Mouse (Mus musculus) retina, postnatal 7 days (tissue): ENCODE measurements around the gene Fam207a.
A peak's percentile ranks its signal among the peaks of the same experiment; 100 is the strongest.

Experiments
- DNase-seq: peaks from one replicate; pipeline ENCODE4 v3.0.0-alpha.2; 2012; ENCODE audit warnings: low read depth, low spot score

Gene Fam207a

GRCm38 (mm10) chr10:77531026-77532019 lies 15.7 kb upstream of the Fam207a start:
- DNase-seq = no peak

DNA sequence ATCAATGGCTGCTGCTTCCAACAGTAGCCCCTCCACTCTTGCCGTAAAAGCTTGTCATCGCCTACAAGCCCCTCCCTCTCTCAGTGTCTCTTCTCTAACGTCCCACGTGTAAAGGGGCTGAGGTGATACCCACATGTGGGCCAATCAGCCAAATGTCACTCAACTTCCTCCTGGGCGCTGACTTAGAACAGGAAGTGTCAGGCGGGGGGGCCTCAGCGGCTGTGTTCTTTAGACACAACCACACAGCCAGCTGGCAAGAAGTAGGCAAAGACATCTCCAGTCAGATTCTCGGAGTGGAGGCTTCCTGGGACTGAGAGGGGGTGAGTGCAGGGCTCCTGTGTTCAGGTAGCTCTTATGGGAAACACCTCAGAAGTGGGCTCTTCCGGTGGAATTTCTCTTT lies 14.6 kb upstream of the Fam207a start, which contains the start of gene Itgb2:
Gene Itgb2, plus strand, starts transcription at position 113 of the 400 bp plus-strand sequence.
- no peak for DNase-seq

- DNase-seq = no peak
These were observed 13.0 kb upstream of the Fam207a start for GRCm38 (mm10) chr10:77528634-77529033.

DNA sequence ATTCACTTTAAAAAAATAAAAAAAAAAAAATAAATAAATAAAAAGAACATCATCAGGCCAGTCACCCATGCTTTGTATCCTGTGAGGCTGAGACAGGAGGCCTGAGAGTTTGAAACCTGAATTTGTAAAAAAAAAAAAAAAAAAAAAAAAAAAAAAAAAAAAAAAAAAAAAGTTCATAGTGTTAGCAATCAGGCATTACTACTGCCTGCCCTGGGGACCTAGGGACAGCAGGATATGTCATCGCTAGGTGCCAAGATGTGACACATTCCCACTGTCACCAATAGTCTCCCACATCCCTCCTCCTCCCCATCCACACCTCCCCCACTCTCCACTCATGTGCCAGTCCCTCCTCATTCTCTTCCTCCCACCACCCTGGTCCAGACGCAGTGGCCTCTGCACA lies 10.9 kb upstream of the Fam207a start:
- no peak for DNase-seq

DNA sequence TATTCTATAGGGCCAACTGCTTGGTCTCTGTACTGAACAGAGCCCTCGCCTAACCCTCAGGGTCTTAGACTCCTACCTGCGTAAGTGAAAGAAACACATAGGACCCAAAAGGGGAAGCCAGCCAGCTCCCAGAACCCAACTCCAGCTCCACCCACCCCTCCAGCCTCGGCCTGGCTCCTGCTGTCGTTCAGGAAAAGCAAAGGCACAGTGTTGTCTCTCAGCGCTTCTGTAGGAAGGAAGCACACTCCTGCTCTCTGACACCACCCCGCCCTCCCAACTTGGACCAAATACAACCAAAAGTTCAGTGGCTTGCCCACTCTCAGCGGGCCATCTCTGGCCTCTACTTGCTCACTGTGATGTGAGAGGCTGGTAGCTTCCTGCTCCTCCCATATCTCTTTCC lies 7.7 kb upstream of the Fam207a start:
- no peak for DNase-seq

- DNase-seq = no peak
These were observed 7.2 kb upstream of the Fam207a start for GRCm38 (mm10) chr10:77522746-77523145.

GRCm38 (mm10) chr10:77522021-77522731 lies 6.6 kb upstream of the Fam207a start:
- DNase-seq = no peak

- no peak for DNase-seq
These were observed 4.9 kb upstream of the Fam207a start for GRCm38 (mm10) chr10:77520497-77520896.

- DNase-seq = no peak
These were observed 3.6 kb upstream of the Fam207a start for GRCm38 (mm10) chr10:77519191-77519590.

DNA sequence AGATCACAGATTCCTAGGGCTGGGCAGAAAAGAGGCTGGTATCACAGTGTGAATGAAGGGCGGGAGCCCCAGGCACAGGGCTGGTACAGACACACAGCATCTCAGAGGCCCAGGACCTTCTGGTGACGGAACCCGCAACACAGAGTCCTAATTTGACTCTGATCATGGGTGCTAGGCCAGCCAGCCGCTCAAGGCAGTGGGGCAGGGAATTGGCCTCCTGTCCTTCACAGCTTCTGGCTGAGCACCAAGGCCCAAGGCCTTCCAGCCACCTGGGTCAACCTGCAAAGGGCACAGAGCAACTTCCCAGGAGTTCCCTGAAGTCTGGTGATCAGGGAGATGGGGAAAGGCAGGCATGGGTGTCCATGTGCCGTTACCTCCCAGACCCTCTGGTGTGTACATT lies 2.2 kb upstream of the Fam207a start:
- DNase-seq = no peak

GRCm38 (mm10) chr10:77517066-77517620 lies 1.6 kb upstream of the Fam207a start:
- peak; percentile 39 for DNase-seq

GRCm38 (mm10) chr10:77516379-77516951 lies 880 bp upstream of the Fam207a start:
- DNase-seq = no peak

GRCm38 (mm10) chr10:77510225-77510982 lies 5.2 kb downstream of the Fam207a start:
- no peak for DNase-seq

DNA sequence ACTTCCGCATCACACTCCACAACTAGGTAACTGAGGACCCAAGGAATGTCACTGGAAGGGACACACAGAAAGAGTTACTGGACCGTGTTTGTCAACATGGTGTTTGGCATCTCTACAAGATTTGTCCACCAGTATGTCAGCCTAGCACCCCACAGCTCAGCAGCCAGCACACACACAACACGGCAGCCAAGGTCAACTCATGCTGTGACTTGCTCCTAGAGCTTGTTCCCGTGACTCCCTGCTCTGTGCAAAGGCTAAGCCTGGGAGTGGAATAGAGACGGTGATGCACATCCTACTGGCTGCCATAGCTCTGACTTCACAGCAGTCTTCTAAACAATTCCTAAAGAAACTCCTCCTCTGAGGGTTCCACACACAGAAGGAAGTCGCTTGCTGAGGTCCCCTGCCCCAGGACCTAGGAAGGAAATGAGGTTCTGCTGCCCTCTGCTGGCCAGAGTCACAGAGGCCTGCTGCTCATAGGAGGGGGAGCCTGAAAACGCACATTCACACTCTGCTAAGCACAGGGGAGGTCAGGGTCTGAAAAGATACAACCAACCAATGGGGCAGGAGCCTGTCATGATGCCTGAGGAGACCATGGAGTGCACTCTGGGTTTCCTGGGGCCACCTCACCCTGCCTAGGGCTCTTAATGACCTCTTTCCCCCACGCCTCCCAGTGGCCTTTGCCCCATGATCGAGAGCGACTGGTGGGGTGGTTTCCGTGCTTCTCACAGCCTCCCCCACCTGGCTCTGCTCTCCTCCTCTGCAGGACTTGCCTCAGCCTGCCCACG lies 6.0 kb downstream of the Fam207a start:
- DNase-seq = peak; percentile 78

- DNase-seq = no peak
These were observed 6.8 kb downstream of the Fam207a start for GRCm38 (mm10) chr10:77508744-77509143.

- DNase-seq = no peak
These were observed 7.8 kb downstream of the Fam207a start for GRCm38 (mm10) chr10:77507779-77508178.

DNA sequence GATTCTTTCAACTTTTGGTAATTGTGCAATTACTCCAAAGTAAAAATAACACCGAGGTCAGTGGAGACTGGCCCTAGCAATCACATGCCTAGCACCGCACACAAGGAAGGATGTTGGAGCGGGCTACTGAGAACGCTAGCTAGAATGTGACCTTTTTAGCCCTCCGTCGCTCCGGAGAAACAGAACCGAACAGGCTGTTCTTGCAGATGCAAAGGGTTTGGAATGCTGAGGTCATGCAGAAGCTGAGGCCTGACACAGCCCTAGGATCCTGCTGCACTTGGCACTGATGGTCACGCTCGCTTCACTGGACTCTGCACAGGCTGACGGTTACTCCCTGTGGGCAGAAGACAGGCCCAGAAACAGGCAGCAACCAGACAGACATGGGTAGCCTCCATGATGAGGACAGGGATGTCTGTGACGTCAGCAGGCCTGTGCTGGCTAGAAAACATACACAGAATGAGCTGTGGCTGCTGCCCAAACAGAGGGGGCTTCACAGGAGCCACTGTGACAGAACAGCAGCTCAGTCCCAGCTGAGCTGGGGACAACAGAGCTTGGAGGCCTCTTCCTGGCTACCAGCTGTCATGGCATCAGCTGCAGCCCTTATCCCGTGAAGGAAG lies 8.5 kb downstream of the Fam207a start:
- no peak for DNase-seq

DNA sequence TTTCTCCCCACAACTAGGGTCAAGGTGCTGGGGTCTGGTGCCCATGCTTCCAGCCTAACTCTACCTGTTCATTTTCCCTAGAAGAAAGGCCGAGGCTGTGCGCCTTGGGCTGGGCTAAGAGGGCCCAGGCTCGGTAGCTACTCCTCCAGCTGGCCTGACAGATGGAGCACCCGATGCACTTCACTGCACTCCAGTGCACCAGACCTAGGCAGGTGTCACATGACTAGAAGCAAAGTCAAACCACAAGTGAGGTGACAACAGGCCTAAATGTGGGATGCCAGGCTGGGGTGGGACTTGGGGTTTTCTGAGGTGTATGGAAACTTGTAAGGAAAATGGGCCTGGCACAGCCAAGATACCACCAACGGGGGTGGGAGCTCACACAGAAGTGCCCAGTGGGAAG lies 9.1 kb downstream of the Fam207a start:
- DNase-seq = no peak

- no peak for DNase-seq
These were observed 11.4 kb downstream of the Fam207a start for GRCm38 (mm10) chr10:77504143-77504542.
